Mouse (Mus musculus): ENCODE results near the gene Fjx1.

Gene Fjx1

GRCm38 (mm10) chr2:102416149-102416743 lies 36.1 kb downstream of the Fjx1 start:
- DNase-seq, result peak in 1 of 2 experiments; percentile 4

- no peak for DNase-seq
Observed at GRCm38 (mm10) chr2:102412738-102413137, 39.6 kb downstream of the Fjx1 start.

- no peak for DNase-seq
Observed at GRCm38 (mm10) chr2:102410615-102411014, 41.7 kb downstream of the Fjx1 start.

GRCm38 (mm10) chr2:102409741-102410140 lies 42.6 kb downstream of the Fjx1 start:
- DNase-seq, result no peak

- no peak for DNase-seq
Observed at GRCm38 (mm10) chr2:102407363-102408184, 44.7 kb downstream of the Fjx1 start, which contains the start of gene Trim44. Gene Trim44, minus strand, starts transcription at chr2:102407828.

- no peak for DNase-seq
Observed at GRCm38 (mm10) chr2:102406324-102407304, 45.7 kb downstream of the Fjx1 start.

GRCm38 (mm10) chr2:102403982-102404381 lies 48.3 kb downstream of the Fjx1 start:
- no peak for DNase-seq

GRCm38 (mm10) chr2:102403306-102403705 lies 49.0 kb downstream of the Fjx1 start:
- DNase-seq, result no peak

GRCm38 (mm10) chr2:102401352-102401692 lies 51.0 kb downstream of the Fjx1 start:
- no peak for DNase-seq

- peak; percentile 83 to 84 for DNase-seq
Observed at GRCm38 (mm10) chr2:102400605-102401351, 51.5 kb downstream of the Fjx1 start.

GRCm38 (mm10) chr2:102399864-102400604 lies 52.3 kb downstream of the Fjx1 start:
- DNase-seq, result peak in 1 of 2 experiments; percentile 3

All from cerebellum, postnatal 36 days (tissue).